Mouse (Mus musculus) thymus, postnatal 10 days (tissue): ENCODE results near the gene Stx8.

Experiments used
- DNase-seq, 2 experiments: peaks; one replicate each; pipeline ENCODE4 v3.0.0; 2021; ENCODE audit warnings: low spot score in 2 of 2

The Stx8 gene

DNA sequence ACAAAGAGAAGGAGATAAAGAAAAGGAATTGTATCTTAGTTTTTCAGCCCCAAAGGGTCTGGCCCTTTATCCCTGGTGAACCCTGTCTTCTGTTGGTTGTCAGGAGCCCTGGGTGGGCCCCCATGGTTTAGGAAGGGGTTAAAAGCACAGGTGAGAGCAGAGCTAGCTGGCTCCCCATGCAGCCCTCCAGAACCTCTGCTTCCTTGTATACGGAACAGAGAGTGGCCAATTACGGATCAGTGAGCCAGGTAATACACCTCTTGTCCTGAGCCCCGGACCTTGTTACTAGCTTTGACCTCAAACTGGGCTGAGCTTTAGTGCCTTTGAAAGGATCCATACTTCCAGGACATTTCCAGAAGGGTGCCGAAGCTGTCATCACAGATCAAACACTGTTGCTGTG, 234.5 kb downstream of the Stx8 start:
- DNase-seq, result peak in 1 of 2 experiments; percentile 59

DNA sequence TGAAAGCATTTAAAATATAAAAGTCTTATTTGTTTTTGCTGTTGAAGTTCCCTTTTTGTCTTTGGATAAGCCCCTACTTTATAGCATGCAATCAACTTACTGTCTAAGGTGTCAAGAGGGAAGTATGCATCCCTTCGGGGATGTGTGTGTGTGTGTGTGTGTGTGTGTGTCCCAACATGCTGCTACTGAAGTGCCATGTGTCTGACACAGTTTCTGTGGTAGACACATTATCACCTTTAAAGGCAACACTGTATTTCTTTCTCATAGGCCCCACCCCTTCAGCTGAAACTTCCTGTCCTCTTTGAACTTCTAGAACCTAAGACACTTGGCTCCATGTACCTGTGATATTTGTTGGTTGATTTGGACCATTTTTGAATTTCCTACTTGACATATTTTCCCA, 235.1 kb downstream of the Stx8 start:
- DNase-seq, result no peak

DNA sequence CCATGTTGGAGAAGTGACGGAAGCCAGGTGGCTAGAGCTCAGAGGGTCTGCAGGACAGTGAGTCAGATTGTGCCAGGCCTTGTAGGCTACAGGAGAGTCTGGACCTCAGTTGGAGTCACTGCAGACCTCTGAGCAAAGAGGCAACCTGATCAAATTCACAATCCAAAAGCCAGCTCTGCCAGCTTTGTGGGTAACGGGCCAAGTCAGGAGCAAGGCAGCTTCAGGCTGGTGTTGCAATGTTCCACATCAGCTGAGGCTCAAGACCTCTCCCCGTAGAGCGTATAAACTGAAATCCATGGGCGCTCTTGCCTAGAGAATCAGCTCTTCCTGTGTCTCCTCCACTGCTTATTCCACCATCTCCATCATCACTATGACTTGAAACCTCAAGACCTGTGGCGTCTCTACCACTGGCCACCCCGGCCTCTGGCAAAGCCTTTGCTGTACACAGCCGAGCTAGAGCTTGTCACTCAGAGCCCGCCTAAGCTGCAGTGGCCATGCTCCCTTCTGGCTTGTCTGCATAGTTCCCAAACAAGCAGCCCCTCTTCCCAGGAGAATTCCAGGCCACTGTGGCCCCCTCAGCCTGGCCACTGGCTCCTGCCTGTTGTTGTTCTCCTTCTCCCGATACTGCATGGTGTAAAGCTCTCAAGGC, 235.9 kb downstream of the Stx8 start:
- DNase-seq, result no peak

DNA sequence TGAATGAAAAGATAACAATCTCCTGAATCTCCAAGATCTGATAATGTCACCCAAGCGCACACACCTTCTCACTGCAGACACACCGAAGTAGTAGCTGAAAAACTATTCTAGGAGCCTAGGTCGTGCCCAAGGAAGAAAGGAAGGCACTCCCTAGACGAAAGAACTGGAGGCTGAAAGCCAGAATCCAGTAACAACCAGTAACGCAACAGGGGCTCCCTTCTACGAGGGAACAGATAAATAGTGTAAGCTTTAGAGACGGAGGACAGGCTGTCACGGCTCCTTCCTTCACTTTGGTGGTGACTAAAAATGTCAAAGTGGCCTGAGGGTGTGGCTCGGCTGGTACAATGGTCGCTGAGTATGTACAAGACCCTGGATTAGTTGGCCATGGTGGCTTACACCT, 236.6 kb downstream of the Stx8 start:
- DNase-seq, result no peak

DNA sequence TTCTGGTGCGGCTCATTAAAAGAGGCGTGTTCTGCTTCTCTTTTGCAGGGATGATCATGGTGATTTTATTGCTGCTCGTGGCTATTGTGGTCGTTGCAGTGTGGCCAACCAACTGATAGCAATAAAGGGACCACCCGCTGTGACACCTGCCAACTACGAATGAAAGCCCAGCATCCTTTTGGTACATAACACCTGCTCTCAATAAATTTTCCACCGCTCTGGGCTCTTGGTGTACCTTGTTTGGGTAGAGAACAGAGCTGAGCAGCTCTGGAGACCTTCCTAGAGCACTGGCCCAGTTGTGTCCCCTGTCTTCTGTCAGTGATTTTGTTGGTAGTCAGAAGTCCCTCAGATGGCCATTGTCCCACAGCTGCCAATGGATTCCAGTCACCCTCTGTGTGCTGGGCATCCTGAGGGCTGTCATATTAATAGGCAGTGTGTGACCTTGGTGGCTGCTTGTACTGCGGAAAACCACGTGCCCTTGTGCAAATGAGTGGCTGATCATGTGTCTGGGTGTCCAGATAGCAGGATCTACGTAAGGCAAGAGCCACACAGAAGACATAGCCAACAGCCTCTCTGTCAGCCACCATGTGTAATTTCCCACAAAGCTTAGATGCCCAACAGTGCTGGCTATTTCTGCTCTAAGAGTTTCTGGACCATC, 237.8 kb downstream of the Stx8 start:
- DNase-seq, result no peak

DNA sequence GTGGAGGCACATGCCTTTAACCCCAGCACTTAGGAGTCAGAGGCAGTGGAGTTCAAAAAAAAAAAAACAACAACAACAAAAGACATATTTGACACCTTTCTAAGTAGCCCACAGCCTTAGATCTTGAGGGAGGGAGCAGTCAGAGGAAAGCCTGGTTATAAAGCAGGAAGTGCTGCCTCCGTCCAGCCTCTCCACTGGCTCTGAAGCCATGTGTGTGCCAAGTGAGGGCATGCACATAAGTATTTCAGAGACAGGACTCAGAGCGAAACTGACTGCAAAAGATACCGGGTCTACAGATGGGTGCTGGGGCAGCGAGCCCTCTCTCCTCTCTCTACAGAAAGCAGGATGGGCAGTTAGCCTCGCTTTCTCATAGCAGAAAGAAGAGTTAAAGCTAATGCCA, 238.4 kb downstream of the Stx8 start:
- no peak for DNase-seq

DNA sequence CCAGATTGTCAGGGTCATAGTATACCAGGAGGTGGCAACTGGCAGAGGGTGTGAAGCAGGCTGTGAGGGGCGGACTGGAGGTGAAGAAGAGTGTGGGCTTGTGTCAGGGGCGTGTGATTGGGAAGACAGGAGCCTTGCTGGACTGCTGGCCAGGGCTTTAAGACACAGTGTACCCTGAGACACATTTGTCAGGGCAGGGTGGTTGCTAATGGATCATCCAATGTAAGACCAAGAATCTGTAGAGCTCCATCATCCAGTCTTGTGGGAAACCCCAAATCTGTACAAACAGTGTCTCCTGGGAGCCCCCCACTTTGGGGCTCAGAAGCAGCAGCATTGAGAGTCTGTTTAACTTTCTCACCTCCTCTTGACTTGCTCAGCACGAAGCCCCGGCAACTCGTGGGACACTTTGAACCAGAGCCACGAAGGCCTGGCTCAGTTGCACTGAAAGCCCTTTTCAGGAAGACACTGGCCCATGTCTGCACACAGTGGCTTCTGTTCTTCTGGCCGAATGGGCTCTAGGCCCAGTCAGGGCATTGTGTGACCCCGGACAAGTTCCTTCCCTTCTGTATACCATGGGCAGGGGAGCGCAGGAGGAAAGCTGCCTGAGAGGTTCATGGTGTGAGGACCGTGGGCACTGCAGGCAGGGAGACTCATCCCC, 239.7 kb downstream of the Stx8 start:
- DNase-seq, result no peak

DNA sequence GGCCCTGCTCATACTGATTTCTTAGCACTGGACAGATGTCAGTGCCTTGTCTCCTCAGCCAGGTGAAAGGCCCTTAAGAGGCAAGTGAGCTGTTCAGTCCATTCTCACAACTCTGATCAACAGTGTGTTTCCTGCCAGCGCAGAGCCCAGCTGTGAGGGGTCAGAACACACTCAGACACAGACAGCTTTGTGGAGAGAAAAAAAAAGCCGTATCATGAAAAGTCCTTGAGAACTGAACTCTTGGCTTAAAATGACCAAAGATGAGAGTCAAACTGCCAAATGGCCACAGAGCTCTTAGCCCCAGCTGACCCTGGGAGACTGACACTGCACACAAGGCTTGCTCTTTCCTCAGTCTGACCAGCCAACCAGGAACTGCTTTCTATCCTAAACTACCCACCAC, 242.0 kb downstream of the Stx8 start:
- DNase-seq, result no peak

DNA sequence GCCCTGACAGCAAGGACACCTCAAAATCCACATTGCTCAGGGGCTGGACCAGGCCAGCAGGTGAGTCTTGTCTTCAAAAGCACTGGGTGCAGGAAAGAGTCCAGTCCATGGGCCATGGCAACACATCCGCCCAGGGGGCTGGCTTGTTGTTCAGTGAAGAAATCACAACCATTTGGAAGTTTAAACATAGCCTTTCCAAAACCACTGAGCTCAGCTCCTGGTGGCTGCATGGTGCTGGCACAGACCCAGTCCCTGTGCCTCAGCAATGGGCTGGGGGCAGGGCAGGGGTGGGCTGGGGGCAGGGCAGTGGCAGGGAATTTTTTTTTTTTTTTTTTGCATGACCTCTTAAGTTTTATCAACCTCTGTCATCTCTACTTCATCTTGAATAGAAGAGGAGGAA, 242.6 kb downstream of the Stx8 start:
- no peak for DNase-seq

DNA sequence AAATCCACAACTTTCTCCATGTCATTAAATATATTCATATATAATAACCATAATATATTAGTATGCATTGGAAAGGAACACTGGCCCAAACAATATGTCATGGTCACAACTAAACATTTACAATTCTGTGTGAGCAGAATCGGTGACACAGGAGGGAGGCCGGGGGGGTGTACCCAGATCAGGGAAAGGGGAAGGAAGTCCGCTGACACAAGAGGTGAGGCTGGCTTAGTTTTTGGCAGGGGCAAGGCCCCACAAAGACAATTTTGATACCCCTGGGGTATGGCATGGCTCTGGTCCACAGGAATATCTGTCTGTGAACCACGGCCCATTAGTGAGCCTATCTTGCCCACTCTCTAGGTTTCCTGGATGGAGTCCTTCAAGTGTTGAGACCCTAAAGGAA, 243.5 kb downstream of the Stx8 start:
- no peak for DNase-seq

DNA sequence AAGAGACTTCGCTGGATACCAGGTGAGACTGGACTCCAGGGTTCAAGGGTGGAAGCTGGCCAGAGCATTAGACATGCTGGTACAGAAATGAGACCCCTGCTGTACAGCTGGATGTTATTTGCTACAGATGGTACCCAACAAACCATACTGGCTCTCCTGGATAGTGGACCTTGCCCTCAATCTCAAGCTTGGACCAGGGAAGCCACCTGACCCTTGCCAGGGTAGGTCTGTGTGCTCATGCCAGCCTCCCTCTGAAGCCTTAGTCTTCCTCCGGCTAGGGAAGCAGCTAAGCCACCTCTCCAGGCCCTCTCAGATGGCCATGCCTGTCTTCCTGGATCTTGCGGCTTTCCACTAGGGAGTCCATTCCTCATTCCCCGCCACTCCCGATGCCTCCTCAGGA, 244.7 kb downstream of the Stx8 start:
- DNase-seq, result no peak

DNA sequence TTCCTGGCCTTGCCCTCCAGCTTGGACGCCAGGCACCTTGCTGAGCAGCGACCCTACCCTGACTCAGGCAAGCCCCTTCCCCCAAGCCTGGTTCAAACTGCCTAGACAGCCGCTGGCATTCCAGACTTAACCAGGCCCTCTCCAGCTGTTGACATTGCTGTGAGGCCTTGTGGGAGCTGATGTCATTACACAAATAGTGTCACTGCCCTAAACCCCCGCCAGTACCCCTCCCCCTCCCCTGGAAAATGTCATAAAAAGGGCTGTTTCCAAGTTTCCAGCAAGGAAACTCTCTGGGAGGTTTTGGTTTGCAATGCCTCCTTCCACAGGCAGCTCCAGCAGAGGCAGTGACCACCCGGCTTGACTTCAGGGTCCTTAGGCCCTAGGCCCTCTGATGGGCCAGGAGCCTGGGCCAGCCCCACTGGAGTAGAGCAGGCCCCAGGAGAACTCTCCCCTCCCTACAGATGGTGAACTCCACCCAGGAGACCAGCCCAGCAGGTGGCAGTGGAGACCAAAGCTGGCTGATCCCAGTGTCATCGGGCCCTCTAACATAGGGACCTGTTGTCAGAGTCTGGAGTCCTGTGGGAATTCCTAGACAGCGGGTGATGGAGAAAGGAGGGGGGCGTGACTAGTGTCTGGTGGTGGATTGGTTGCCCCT, 246.1 kb downstream of the Stx8 start:
- peak; percentile 70 to 76 for DNase-seq

DNA sequence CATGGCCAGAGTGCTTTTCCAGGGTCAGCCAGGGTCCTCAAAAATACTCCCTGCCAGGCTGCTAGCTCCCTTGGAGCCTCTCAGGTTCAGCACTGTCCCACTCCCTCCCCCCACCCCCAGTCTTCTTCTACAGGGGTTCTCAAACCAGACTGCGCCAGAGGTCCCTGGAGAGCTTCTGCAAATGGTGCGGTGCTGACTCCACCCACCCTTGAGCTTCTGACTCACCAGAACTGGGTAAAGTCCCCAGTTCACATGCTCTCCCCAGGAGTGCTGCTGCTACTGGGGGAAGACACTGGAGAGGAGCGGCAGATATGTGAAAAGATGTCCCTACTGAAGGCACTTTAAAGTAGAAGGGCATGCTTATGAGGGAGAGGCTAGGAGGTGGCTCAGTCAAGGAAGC, 247.9 kb downstream of the Stx8 start:
- no peak for DNase-seq

DNA sequence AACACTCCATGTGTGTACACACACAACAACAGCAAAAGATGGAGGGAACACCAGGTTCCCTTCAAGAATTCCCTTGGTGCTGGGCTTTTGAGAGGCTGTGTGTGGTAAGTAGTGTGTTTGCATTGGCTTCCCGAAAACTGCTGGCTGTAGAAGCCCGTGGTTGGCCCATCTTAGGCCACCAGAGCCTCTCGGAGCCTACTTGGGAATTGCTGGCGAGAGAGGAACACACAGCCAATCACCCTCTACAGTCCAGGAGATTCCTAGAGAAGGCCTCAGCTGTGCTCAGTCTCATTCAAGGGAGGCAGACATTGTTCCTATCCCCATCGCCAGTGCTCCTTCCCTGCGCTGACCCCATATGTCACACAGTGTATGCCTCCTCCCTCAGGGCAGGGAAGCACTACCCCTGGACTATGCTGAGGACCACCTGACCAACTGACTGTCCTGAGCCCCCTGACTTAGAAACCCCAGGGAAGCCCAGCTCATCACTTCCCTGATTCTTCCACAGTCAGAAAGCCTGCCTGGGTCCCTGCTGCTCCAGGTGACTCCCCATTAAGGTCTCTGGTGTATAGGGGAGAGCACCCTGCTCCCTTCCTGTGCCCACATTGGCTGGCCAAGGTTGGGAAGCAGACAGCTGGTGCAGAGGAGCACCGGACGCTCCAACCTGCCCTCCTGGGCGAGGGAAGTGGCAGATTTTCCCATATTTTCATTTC, 248.7 kb downstream of the Stx8 start:
- no peak for DNase-seq

DNA sequence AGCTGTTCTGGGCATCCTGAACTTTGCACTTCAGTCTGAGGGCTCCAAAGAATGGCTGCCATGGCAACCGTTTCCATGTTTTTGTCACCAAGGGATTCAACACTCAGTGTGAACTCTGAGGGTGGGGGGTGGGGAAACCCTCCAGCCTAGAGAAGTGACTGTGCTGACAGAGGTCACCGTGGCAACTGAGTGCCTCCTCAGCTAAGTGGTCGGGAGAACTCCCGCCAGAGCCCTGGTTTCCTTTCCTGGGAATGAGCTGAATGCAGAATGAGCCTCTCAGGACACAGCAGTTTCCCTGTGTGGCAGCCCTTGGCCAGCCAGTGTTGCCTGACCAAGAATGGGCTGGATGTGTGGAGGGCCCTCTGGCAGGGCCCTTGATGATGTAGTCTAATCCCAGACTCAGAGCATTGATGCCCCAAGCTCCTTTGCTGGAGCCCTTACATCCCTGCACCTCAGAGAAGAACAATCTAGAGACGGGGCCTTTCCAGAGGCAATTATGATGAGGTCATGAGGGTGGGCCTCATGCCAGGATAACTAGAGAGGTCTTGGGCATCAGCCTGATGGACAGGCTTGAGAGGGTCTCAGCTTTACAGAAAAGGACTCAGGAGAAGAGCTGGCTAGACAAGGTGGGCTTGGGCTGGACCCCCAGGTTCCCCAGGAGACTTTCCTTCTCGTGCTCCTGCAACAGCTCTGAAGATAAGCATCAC, 249.4 kb downstream of the Stx8 start:
- no peak for DNase-seq

DNA sequence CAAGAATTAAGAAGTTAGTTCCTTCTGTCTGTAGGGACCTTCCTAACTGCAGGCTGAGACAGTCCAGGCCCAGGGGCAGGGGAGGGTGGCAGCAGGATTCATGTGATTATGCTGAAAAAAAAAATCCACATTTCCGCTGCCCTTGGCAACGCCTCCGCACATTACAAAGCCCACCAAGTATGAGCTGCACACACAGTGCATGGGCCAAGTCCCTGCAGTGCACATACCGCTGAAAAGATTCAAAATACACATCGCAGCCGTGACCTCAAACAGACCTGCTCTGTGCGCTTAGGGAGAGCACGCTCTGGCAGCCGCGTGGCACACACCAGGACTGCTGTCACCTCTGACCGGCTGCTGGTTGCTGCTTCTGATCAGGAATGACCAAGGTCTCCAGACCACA, 250.0 kb downstream of the Stx8 start:
- no peak for DNase-seq

DNA sequence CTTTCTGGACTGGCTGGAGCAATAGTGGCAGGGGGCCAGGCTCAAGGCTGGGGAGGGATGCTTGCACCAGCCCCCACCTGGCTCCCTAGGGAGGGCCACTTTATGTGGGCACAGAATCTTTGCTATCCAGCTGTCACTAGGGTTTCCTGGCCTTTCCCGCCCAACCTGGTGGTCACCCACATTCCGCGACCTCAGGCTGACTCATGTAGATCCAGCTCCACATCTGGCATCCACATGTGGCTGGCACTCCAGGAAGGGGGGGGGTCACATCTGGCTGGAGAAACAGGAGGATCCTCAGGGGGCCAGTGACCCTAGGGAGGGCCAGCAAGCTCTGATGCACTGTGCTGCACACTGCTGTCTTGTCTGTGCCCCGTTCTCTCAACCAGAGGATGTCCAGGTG, 254.7 kb downstream of the Stx8 start:
- DNase-seq, result no peak

DNA sequence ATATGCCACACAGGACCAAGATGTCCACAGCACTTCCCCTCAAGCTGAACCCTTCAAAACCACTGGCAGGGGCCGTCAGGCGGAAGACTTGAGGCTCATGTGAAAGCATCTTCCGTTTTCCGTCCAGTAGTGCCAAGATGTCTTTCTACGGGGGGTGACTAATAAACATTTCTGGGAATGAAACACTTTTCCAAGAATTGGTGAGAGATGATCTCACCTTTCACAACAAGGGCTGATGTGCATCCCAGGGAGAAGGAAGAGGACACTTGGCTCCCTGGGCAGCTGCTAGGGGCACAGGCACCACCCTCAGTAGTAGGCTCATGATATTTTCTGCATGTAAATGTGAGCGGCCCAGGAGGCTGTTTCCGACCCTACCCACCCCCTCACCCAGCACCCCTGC, 256.2 kb downstream of the Stx8 start:
- DNase-seq, result no peak

DNA sequence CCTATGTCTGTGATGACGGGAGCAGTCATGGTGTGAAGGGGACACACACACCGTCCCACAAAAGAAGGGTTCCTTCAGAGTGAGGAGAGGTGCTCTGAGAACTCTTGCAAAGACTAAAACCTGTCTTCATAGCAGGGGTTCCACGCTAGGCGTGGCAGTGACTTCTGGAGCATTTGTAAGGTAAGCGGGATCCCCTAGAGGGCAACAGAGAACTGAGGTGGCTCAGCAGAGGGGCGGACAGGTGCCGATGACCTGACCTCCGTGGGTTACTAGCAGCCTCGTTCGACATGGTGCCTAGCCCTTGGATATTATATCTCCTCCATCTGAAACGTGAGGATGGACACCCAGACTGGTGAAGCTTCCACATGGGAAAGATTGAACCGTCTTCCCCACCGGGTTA, 257.1 kb downstream of the Stx8 start:
- peak in 1 of 2 experiments; percentile 41 for DNase-seq

DNA sequence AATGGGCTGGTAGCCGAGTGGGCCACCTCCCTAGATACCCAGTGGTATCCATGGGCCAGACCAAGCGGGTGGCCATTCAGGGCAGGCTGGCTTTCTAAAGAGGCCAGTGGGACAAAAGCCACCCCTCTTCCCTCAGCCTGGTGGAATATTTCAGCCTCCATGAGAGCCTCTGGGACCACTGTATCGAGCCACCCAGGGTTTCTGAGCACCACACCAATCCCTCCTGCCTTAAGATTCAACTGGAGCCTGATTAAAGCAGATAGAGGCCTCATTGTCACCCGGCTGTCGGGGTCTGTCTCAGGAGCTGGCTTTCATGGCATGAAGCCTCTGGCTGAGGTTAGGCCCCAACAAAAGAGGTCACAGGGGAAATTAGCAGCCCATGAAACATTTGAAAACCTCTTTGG, 260.7 kb downstream of the Stx8 start:
- DNase-seq, result no peak

DNA sequence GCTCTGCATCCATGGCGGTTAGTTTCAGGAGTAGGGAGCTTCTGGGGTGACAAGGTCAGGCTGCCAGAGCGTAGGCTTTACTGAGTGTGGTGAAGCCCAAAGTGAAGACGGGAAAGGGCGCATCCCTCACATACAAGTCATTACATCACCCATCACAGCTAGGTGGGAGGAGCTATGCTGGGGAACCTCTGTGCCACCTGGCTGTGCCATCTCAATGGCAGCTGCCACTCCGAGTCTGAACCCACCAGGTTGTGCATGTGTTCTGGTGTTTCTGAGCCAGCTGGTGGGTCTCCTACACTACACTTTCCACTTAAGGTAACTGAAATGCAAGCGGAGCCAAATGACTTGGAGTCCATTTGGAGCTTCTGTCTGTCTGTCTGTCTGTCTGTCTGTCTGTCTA, 261.8 kb downstream of the Stx8 start:
- DNase-seq, result peak in 1 of 2 experiments; percentile 50
